Mouse (Mus musculus) midbrain, embryonic 11.5 days (tissue): Measurements from ENCODE around the gene Ugt1a2. TPM values are rescaled to one million over a fixed set of nuclear protein-coding genes. Genes with fewer than 3 reads are reported as not detected.
A peak's percentile ranks its signal among the peaks of the same experiment; 100 is the strongest.

ENCODE experiments used
- ATAC-seq: fragments of 200-750 bp; cut with Nextera tagmentation; 2 replicates; pipeline ENCODE4 v1.8.0; 2017; ENCODE audit warnings: moderate TSS enrichment, moderate library complexity; ENCODE audit not compliant: low FRiP score
- DNase-seq: peaks from one replicate; pipeline ENCODE4 v3.0.0; 2015; ENCODE audit warnings: low spot score; ENCODE audit errors: missing footprints
- H3K27ac ChIP-seq: fragments of 300-500 bp; sonication (generic); 2 replicates; pipeline ENCODE4 v1.5.1; 2014; ENCODE audit warnings: low read depth, low read length
- H3K27me3 ChIP-seq: fragments of 300-500 bp; sonication (generic); 2 replicates; pipeline ENCODE4 v1.6.1; 2014; ENCODE audit warnings: mild to moderate bottlenecking, low read length, moderate library complexity, mixed read lengths; ENCODE audit not compliant: control insufficient read depth, insufficient read depth
- H3K36me3 ChIP-seq: fragments of 300-500 bp; sonication (generic); 2 replicates; pipeline ENCODE4 v1.6.1; 2014; ENCODE audit warnings: mild to moderate bottlenecking, low read length, moderate library complexity, mixed read lengths; ENCODE audit not compliant: control insufficient read depth, insufficient read depth
- H3K4me1 ChIP-seq: fragments of 300-500 bp; sonication (generic); 2 replicates; pipeline ENCODE4 v1.6.1; 2014; ENCODE audit warnings: low read length; ENCODE audit not compliant: control insufficient read depth, insufficient read depth
- H3K4me2 ChIP-seq: fragments of 300-500 bp; sonication (generic); 2 replicates; pipeline ENCODE4 v1.6.1; 2014; ENCODE audit warnings: mild to moderate bottlenecking, moderate library complexity
- H3K4me3 ChIP-seq: fragments of 300-500 bp; sonication (generic); 2 replicates; pipeline ENCODE4 v1.5.1; 2014; ENCODE audit warnings: low read depth, low read length
- H3K9ac ChIP-seq: fragments of 300-500 bp; sonication (generic); 2 replicates; pipeline ENCODE4 v1.6.1; 2014; ENCODE audit warnings: low read length
- H3K9me3 ChIP-seq: fragments of 300-500 bp; sonication (generic); 2 replicates; pipeline ENCODE4 v1.6.1; 2016; ENCODE audit warnings: low read length; ENCODE audit not compliant: control insufficient read depth
- WGBS: fragments of 180-500 bp; shearing (Covaris S2); extraction: QIAGEN DNeasy Blood & Tissue Kit; methylation state at CpG from one replicate; pipeline ENCODE4 v1.1.7; 2014; 5-methylcytosine and 5-hydroxymethylcytosine counted together
- polyA plus RNA-seq: library from polyadenylated mRNA; unstranded; fragments of >200 nt; fragmentation: Nextera tagmentation; extraction: Ambion mirVana; gene quantifications from 2 replicates; pipeline ENCODE4 v1.2.1, GENCODE M21; 2014

Ugt1a2 gene
- polyA plus RNA-seq, 1 experiment from 2014 or later = not detected

- H3K9ac ChIP-seq = no peak overlapping the region
- H3K36me3 ChIP-seq = no peaks in the 10 kb centered on the region
- no peaks in the 10 kb centered on the region for H3K4me1 ChIP-seq
- 64% methylated on average over 11 of the region's 11 CpGs for WGBS
- no peak overlapping the region for H3K4me2 ChIP-seq
- H3K27ac ChIP-seq = no peak overlapping the region
- H3K27me3 ChIP-seq = no peaks in the 10 kb centered on the region
- DNase-seq (no peak), ATAC-seq (peak; percentile 3; the same call in 1 of the 2 replicates)
- no peak overlapping the region for H3K4me3 ChIP-seq
- peaks cover 97% of the 10 kb centered on the region for H3K9me3 ChIP-seq
These were observed 34.9 kb downstream of the Ugt1a2 start for GRCm38 (mm10) chr1:88235046-88235893.

GRCm38 (mm10) chr1:88235894-88236415 is 35.6 kb downstream of the Ugt1a2 start:
- DNase-seq (no peak), ATAC-seq (no peak)
- Histone ChIP-seq H3K27ac (no peak overlapping the region), H3K36me3 (0 out of 2 replicates have a peak, but pooled peaks cover 2% of the 10 kb centered on the region), H3K9me3 (peaks cover 97% of the 10 kb centered on the region), H3K4me3 (no peak overlapping the region), H3K9ac (no peak overlapping the region), H3K27me3 (no peaks in the 10 kb centered on the region), H3K4me1 (no peaks in the 10 kb centered on the region), H3K4me2 (no peak overlapping the region)
- 64% methylated on average over 4 of the region's 4 CpGs for WGBS

- Histone ChIP-seq H3K9me3 (peaks cover 92% of the 10 kb centered on the region), H3K27me3 (no peaks in the 10 kb centered on the region), H3K9ac (no peak overlapping the region), H3K4me3 (no peak overlapping the region), H3K36me3 (0 out of 2 replicates have a peak, but pooled peaks cover 2% of the 10 kb centered on the region), H3K4me1 (no peaks in the 10 kb centered on the region), H3K4me2 (no peak overlapping the region), H3K27ac (no peak overlapping the region)
- WGBS = 80% methylated on average over 5 of the region's 5 CpGs
- no peak for DNase-seq
- no peak for ATAC-seq
These were observed 36.9 kb downstream of the Ugt1a2 start for GRCm38 (mm10) chr1:88237311-88237710.

GRCm38 (mm10) chr1:88238771-88239170 is 38.4 kb downstream of the Ugt1a2 start:
- H3K36me3 ChIP-seq = 0 out of 2 replicates have a peak, but pooled peaks cover 2% of the 10 kb centered on the region
- 78% methylated on average over 6 of the region's 6 CpGs for WGBS
- no peak for ATAC-seq

GRCm38 (mm10) chr1:88240072-88240471 is 39.7 kb downstream of the Ugt1a2 start:
- Histone ChIP-seq H3K27me3 (no peaks in the 10 kb centered on the region), H3K9ac (no peak overlapping the region), H3K9me3 (peaks cover 91% of the 10 kb centered on the region), H3K4me3 (no peak overlapping the region), H3K4me1 (no peaks in the 10 kb centered on the region), H3K36me3 (0 out of 2 replicates have a peak, but pooled peaks cover 2% of the 10 kb centered on the region), H3K4me2 (no peak overlapping the region), H3K27ac (no peak overlapping the region)
- ATAC-seq (no peak), DNase-seq (no peak)
- 75% methylated on average over 5 of the region's 5 CpGs for WGBS

More at GRCm38 (mm10) chr1:88238771-88239170, 38.4 kb downstream of the Ugt1a2 start:
- no peak overlapping the region for H3K4me2 ChIP-seq
- peaks cover 91% of the 10 kb centered on the region for H3K9me3 ChIP-seq
- DNase-seq = no peak
- H3K4me3 ChIP-seq = no peak overlapping the region
- no peak overlapping the region for H3K9ac ChIP-seq
- H3K27me3 ChIP-seq = no peaks in the 10 kb centered on the region
- H3K27ac ChIP-seq = no peak overlapping the region
- no peaks in the 10 kb centered on the region for H3K4me1 ChIP-seq

GRCm38 (mm10) chr1:88240579-88240978 is 40.2 kb downstream of the Ugt1a2 start:
- no peak overlapping the region for H3K4me2 ChIP-seq
- ATAC-seq = 0 out of 2 replicates have a peak, but pooled peaks have one; percentile 1
- no peak overlapping the region for H3K27ac ChIP-seq
- WGBS = 73% methylated on average over 4 of the region's 4 CpGs
- H3K9me3 ChIP-seq = peaks cover 91% of the 10 kb centered on the region
- H3K4me1 ChIP-seq = no peaks in the 10 kb centered on the region
- 0 out of 2 replicates have a peak, but pooled peaks cover 2% of the 10 kb centered on the region for H3K36me3 ChIP-seq
- H3K27me3 ChIP-seq = no peaks in the 10 kb centered on the region
- no peak overlapping the region for H3K4me3 ChIP-seq
- no peak for DNase-seq
- H3K9ac ChIP-seq = no peak overlapping the region

- Histone ChIP-seq H3K9ac (no peak overlapping the region), H3K4me2 (no peak overlapping the region), H3K4me1 (no peaks in the 10 kb centered on the region), H3K9me3 (peaks cover 94% of the 10 kb centered on the region), H3K27ac (no peak overlapping the region), H3K4me3 (no peak overlapping the region), H3K36me3 (0 out of 2 replicates have a peak, but pooled peaks cover 2% of the 10 kb centered on the region), H3K27me3 (no peaks in the 10 kb centered on the region)
- 71% methylated on average over 5 of the region's 5 CpGs for WGBS
- no peak for ATAC-seq
- no peak for DNase-seq
These were observed 43.5 kb downstream of the Ugt1a2 start for GRCm38 (mm10) chr1:88243861-88244260.

- H3K9ac ChIP-seq = no peak overlapping the region
- H3K27ac ChIP-seq = no peak overlapping the region
- H3K4me1 ChIP-seq = no peaks in the 10 kb centered on the region
- no peaks in the 10 kb centered on the region for H3K27me3 ChIP-seq
- peaks cover 94% of the 10 kb centered on the region for H3K9me3 ChIP-seq
- 77% methylated on average over 6 of the region's 6 CpGs for WGBS
- H3K36me3 ChIP-seq = no peaks in the 10 kb centered on the region
- no peak overlapping the region for H3K4me2 ChIP-seq
- H3K4me3 ChIP-seq = no peak overlapping the region
- DNase-seq (no peak), ATAC-seq (no peak)
These were observed 45.5 kb downstream of the Ugt1a2 start for GRCm38 (mm10) chr1:88245881-88246280.

- no peak overlapping the region for H3K9ac ChIP-seq
- WGBS = 50% methylated on average over 6 of the region's 6 CpGs
- H3K36me3 ChIP-seq = no peaks in the 10 kb centered on the region
- no peak overlapping the region for H3K4me3 ChIP-seq
- ATAC-seq = no peak
- no peak for DNase-seq
- no peak overlapping the region for H3K4me2 ChIP-seq
- no peaks in the 10 kb centered on the region for H3K27me3 ChIP-seq
- no peaks in the 10 kb centered on the region for H3K4me1 ChIP-seq
- peaks cover 94% of the 10 kb centered on the region for H3K9me3 ChIP-seq
- H3K27ac ChIP-seq = no peak overlapping the region
These were observed 46.0 kb downstream of the Ugt1a2 start for GRCm38 (mm10) chr1:88246386-88246785.
